Mouse (Mus musculus) lung, postnatal 0 days (tissue): ENCODE measurements at regions not wholly inside any gene's neighbourhood (a gene's known extent, or its start where the extent isn't known, plus 50 kb on each side); places are given as distances from the start of the nearest gene placed in this dataset.
A peak's percentile ranks its signal among the peaks of the same experiment; 100 is the strongest.

ENCODE experiments used
- ATAC-seq: fragments of 200-750 bp; cut with Nextera tagmentation; 2 replicates; pipeline ENCODE4 v1.8.0; 2017; ENCODE audit warnings: moderate library complexity
- DNase-seq: peaks from one replicate; pipeline ENCODE4 v3.0.0-alpha.2; 2016; ENCODE audit warnings: low spot score
- H3K27ac ChIP-seq: fragments of 300-500 bp; sonication (generic); 2 replicates; pipeline ENCODE4 v1.5.1; 2014; ENCODE audit warnings: antibody characterized with exemption, mild to moderate bottlenecking, low read length, mixed read lengths
- H3K27me3 ChIP-seq: fragments of 300-500 bp; sonication (generic); replicated peaks from 2 replicates; pipeline ENCODE4 v1.6.1; 2014; ENCODE audit warnings: low read length, mixed read lengths; ENCODE audit not compliant: insufficient read depth
- H3K36me3 ChIP-seq: fragments of 300-500 bp; sonication (generic); 2 replicates; pipeline ENCODE4 v1.6.1; 2014; ENCODE audit warnings: low read length, mixed read lengths; ENCODE audit not compliant: insufficient read depth
- H3K4me1 ChIP-seq: fragments of 300-500 bp; sonication (generic); 2 replicates; pipeline ENCODE4 v1.6.1; 2014; ENCODE audit warnings: antibody characterized with exemption, low read depth, low read length, mixed read lengths; ENCODE audit not compliant: insufficient read depth
- H3K4me2 ChIP-seq: fragments of 300-500 bp; sonication (generic); replicated peaks from 2 replicates; pipeline ENCODE4 v1.6.1; 2014; ENCODE audit warnings: low read depth, mild to moderate bottlenecking, low read length, moderate library complexity, mixed read lengths
- H3K4me3 ChIP-seq: fragments of 300-500 bp; sonication (generic); 2 replicates; pipeline ENCODE4 v1.5.1; 2014; ENCODE audit warnings: low read depth, low read length
- H3K9ac ChIP-seq: fragments of 300-500 bp; sonication (generic); replicated peaks from 2 replicates; pipeline ENCODE4 v1.6.1; 2014; ENCODE audit warnings: low read depth, mild to moderate bottlenecking
- H3K9me3 ChIP-seq: fragments of 300-500 bp; sonication (generic); 2 replicates; pipeline ENCODE4 v1.6.1; 2016; ENCODE audit warnings: low read length, mixed read lengths
- CTCF ChIP-seq: IDR thresholded peaks from 2 replicates; pipeline ENCODE4 v1.5.1; 2016; ENCODE audit warnings: antibody characterized with exemption, mild to moderate bottlenecking
- EP300 ChIP-seq: IDR thresholded peaks from 2 replicates; pipeline ENCODE4 v1.6.1; 2016; ENCODE audit warnings: antibody characterized with exemption, mild to moderate bottlenecking, control low read depth
- WGBS: fragments of 180-500 bp; shearing (Covaris S2); extraction: QIAGEN DNeasy Blood & Tissue Kit; methylation state at CpG from one replicate; pipeline ENCODE4 v1.1.7; 2014; 5-methylcytosine and 5-hydroxymethylcytosine counted together

DNA sequence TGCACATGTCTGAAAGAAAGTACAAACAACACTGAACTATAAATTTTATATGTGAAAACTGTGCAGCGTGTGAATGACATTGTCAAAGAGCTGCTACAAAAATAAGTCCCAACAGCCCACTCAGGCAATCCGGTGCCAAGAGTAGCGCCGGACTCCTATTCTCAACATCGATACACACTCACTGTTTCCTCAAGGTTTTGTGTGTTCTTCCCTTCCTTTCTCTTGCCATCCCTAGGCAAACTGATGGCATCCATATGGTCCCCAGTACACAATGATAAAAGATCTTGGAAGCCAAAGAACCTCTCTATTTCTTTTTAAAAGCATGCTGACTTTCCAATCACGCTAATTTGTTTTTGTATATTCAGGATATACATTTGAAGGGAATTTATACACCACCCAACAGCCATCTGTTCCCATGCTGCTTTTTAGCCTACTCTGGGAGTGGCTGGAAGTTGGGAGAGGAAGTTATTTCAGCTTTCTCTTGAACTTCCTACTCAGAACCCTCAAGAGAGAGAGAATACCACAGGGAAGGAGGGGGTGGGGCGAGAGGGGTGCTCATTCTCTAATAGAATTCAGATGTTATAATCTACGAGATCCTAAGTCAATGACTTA, 205.9 kb upstream of the Xylt1 start:
- ATAC-seq (no peak), DNase-seq (no peak)
- H3K27ac ChIP-seq = no peak overlapping the region
- no peaks in the 10 kb centered on the region for H3K9me3 ChIP-seq
- no peaks in the 10 kb centered on the region for H3K4me1 ChIP-seq
- no peak overlapping the region for H3K4me2 ChIP-seq
- H3K9ac ChIP-seq = no peak overlapping the region
- no peaks in the 10 kb centered on the region for H3K36me3 ChIP-seq
- TF ChIP-seq EP300 (no peak), CTCF (no peak)
- no peaks in the 10 kb centered on the region for H3K27me3 ChIP-seq
- H3K4me3 ChIP-seq = no peak overlapping the region
- WGBS = 75% methylated on average over 8 of the region's 8 CpGs

DNA sequence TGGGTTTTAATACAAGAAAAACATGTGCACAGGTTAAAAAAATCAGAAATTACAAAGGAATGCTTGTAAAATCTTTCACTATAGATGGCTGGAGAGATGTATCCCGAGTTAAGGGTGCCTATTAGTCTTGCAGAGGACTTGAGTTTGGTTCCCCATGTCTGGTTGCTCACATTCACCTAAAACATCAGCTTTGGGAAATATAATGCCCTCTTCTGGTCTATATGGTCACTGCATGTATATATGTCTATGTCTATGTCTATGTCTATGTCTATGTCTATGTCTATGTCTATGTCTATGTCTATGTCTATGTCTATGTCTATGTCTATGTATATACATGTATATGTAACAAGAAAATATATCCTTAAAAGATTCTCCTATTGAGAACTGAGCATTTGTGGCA, 196.8 kb upstream of the Xylt1 start:
- H3K4me1 ChIP-seq = no peaks in the 10 kb centered on the region
- 45% methylated on average over 1 of the region's 1 CpGs for WGBS

GRCm38 (mm10) chr7:117185891-117186290, 194.9 kb upstream of the Xylt1 start:
- no peaks in the 10 kb centered on the region for H3K9me3 ChIP-seq
- H3K4me1 ChIP-seq = no peaks in the 10 kb centered on the region
- no peak for DNase-seq
- no peak overlapping the region for H3K4me3 ChIP-seq
- WGBS = 97% methylated on average over 1 of the region's 1 CpGs
- no peak overlapping the region for H3K27ac ChIP-seq
- H3K36me3 ChIP-seq = no peaks in the 10 kb centered on the region
- H3K27me3 ChIP-seq = no peaks in the 10 kb centered on the region
- ATAC-seq = no peak
- no peak overlapping the region for H3K9ac ChIP-seq
- no peak overlapping the region for H3K4me2 ChIP-seq
- TF ChIP-seq CTCF (no peak), EP300 (no peak)

More for the DNA sequence above, 196.8 kb upstream of the Xylt1 start:
- no peaks in the 10 kb centered on the region for H3K9me3 ChIP-seq
- no peak for TF ChIP-seq EP300
- 0 out of 2 replicates have a peak, but pooled peaks have one; percentile 22 for TF ChIP-seq CTCF
- no peaks in the 10 kb centered on the region for H3K36me3 ChIP-seq
- DNase-seq (no peak), ATAC-seq (no peak)
- no peak overlapping the region for H3K9ac ChIP-seq
- H3K27me3 ChIP-seq = no peaks in the 10 kb centered on the region
- H3K27ac ChIP-seq = no peak overlapping the region
- H3K4me2 ChIP-seq = no peak overlapping the region
- no peak overlapping the region for H3K4me3 ChIP-seq

- H3K9me3 ChIP-seq = no peaks in the 10 kb centered on the region
- TF ChIP-seq CTCF (no peak), EP300 (no peak)
- H3K27me3 ChIP-seq = no peaks in the 10 kb centered on the region
- ATAC-seq = no peak
- H3K4me2 ChIP-seq = no peak overlapping the region
- no peak overlapping the region for H3K9ac ChIP-seq
- no peak overlapping the region for H3K27ac ChIP-seq
- WGBS = 70% methylated on average over 3 of the region's 3 CpGs
- H3K4me1 ChIP-seq = no peaks in the 10 kb centered on the region
- no peak overlapping the region for H3K4me3 ChIP-seq
- DNase-seq = no peak
- H3K36me3 ChIP-seq = no peaks in the 10 kb centered on the region
These were observed 184.2 kb upstream of the Xylt1 start for GRCm38 (mm10) chr7:117196611-117197010.

- H3K27me3 ChIP-seq = no peaks in the 10 kb centered on the region
- no peaks in the 10 kb centered on the region for H3K4me1 ChIP-seq
- H3K9ac ChIP-seq = no peak overlapping the region
- H3K4me2 ChIP-seq = no peak overlapping the region
- ATAC-seq = no peak
- no peaks in the 10 kb centered on the region for H3K36me3 ChIP-seq
- no peak overlapping the region for H3K4me3 ChIP-seq
- H3K9me3 ChIP-seq = no peaks in the 10 kb centered on the region
- DNase-seq = no peak
- no peak overlapping the region for H3K27ac ChIP-seq
- TF ChIP-seq CTCF = no peak
- TF ChIP-seq EP300 = no peak
These were observed 154.5 kb upstream of the Xylt1 start for GRCm38 (mm10) chr7:117226294-117226693.

GRCm38 (mm10) chr7:117229619-117230018, 151.2 kb upstream of the Xylt1 start:
- Histone ChIP-seq H3K36me3 (no peaks in the 10 kb centered on the region), H3K9ac (no peak overlapping the region), H3K4me1 (no peaks in the 10 kb centered on the region), H3K9me3 (no peaks in the 10 kb centered on the region), H3K4me2 (no peak overlapping the region), H3K27me3 (no peaks in the 10 kb centered on the region), H3K27ac (no peak overlapping the region), H3K4me3 (no peak overlapping the region)
- 13% methylated on average over 5 of the region's 5 CpGs for WGBS
- ATAC-seq (no peak), DNase-seq (no peak)
- TF ChIP-seq CTCF = no peak
- no peak for TF ChIP-seq EP300

- H3K27me3 ChIP-seq = no peaks in the 10 kb centered on the region
- no peak for DNase-seq
- H3K36me3 ChIP-seq = no peaks in the 10 kb centered on the region
- no peaks in the 10 kb centered on the region for H3K9me3 ChIP-seq
- H3K4me2 ChIP-seq = no peak overlapping the region
- H3K4me3 ChIP-seq = no peak overlapping the region
- ATAC-seq = no peak
- WGBS = 83% methylated on average over 9 of the region's 9 CpGs
- H3K4me1 ChIP-seq = no peaks in the 10 kb centered on the region
- H3K27ac ChIP-seq = no peak overlapping the region
- no peak overlapping the region for H3K9ac ChIP-seq
- TF ChIP-seq CTCF = no peak
- no peak for TF ChIP-seq EP300
These were observed 124.0 kb upstream of the Xylt1 start for GRCm38 (mm10) chr7:117256819-117257218.
